Mouse (Mus musculus) neural tube, embryonic 11.5 days (tissue): ENCODE data around the gene Slc35b4. TPM values are rescaled to one million over a fixed set of nuclear protein-coding genes. Genes with fewer than 3 reads are reported as not detected.

Experiments used
- ATAC-seq: fragments of 200-750 bp; cut with Nextera tagmentation; 2 replicates; pipeline ENCODE4 v1.8.0; 2017; ENCODE audit warnings: moderate number of reproducible peaks, mild to moderate bottlenecking, moderate TSS enrichment, moderate library complexity; ENCODE audit not compliant: insufficient read depth, low FRiP score, low TSS enrichment
- DNase-seq: peaks from one replicate; pipeline ENCODE4 v3.0.0-alpha.2; 2015; ENCODE audit warnings: low spot score
- H3K27ac ChIP-seq: fragments of 300-500 bp; sonication (generic); 2 replicates; pipeline ENCODE4 v1.5.1; 2014; ENCODE audit warnings: low read depth, mild to moderate bottlenecking, low read length
- H3K27me3 ChIP-seq: fragments of 300-500 bp; sonication (generic); 2 replicates; pipeline ENCODE4 v1.6.1; 2014; ENCODE audit warnings: mild to moderate bottlenecking, low read length, mixed read lengths; ENCODE audit not compliant: control insufficient read depth, insufficient read depth
- H3K36me3 ChIP-seq: fragments of 300-500 bp; sonication (generic); 2 replicates; pipeline ENCODE4 v1.6.1; 2014; ENCODE audit warnings: mild to moderate bottlenecking, low read length, moderate library complexity, mixed read lengths; ENCODE audit not compliant: control insufficient read depth, insufficient read depth
- H3K4me1 ChIP-seq: fragments of 300-500 bp; sonication (generic); 2 replicates; pipeline ENCODE4 v1.6.1; 2014; ENCODE audit warnings: low read length, mixed read lengths; ENCODE audit not compliant: control insufficient read depth, insufficient read depth
- H3K4me2 ChIP-seq: fragments of 300-500 bp; sonication (generic); 2 replicates; pipeline ENCODE4 v1.6.1; 2014; ENCODE audit warnings: low read depth, mild to moderate bottlenecking, moderate library complexity
- H3K4me3 ChIP-seq: fragments of 300-500 bp; sonication (generic); 2 replicates; pipeline ENCODE4 v1.5.1; 2014; ENCODE audit warnings: low read depth, low read length
- H3K9ac ChIP-seq: fragments of 300-500 bp; sonication (generic); 2 replicates; pipeline ENCODE4 v1.6.1; 2014; ENCODE audit warnings: mild to moderate bottlenecking, low read length
- H3K9me3 ChIP-seq: fragments of 300-500 bp; sonication (generic); 2 replicates; pipeline ENCODE4 v1.6.1; 2016; ENCODE audit warnings: low read length; ENCODE audit not compliant: control insufficient read depth
- WGBS: fragments of 180-500 bp; shearing (Covaris S2); extraction: QIAGEN DNeasy Blood & Tissue Kit; methylation state at CpG from one replicate; pipeline ENCODE4 v1.1.7; 2014; 5-methylcytosine and 5-hydroxymethylcytosine counted together
- polyA plus RNA-seq: library from polyadenylated mRNA; unstranded; fragments of >200 nt; fragmentation: Nextera tagmentation; extraction: Ambion mirVana; gene quantifications from 2 replicates; pipeline ENCODE4 v1.2.1, GENCODE M21; 2014

The Slc35b4 gene
- polyA plus RNA-seq, 1 experiment from 2014 or later: 51.2 TPM

GRCm38 (mm10) chr6:34111406-34111805, 65.5 kb downstream of the Slc35b4 start:
- Histone ChIP-seq H3K9ac (no peak overlapping the region), H3K4me2 (no peak overlapping the region), H3K4me3 (no peak overlapping the region), H3K4me1 (no peaks in the 10 kb centered on the region), H3K27ac (no peak overlapping the region), H3K27me3 (no peaks in the 10 kb centered on the region), H3K36me3 (no peaks in the 10 kb centered on the region), H3K9me3 (no peaks in the 10 kb centered on the region)
- DNase-seq (no peak), ATAC-seq (no peak)
- WGBS: 75% methylated on average over 6 of the region's 6 CpGs

DNA sequence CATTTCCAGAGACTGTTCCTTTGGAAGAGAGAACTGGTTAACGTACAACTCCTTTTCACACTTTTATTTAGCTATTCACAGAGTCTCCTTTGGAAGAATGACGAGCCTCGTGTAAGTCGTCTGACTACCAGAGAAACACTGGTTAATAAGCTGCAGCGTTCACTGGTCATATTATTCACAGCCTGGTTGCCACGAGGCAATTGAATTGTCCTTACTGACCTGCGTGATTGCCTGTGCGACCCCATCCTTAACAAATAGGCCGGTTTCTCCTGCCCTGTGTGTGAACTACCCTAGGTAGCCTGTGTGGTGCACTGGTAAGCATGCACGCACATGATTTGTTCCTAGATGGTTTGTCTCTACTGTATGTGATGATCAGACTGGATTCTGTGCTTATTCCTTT, 66.3 kb downstream of the Slc35b4 start:
- WGBS: 43% methylated on average over 10 of the region's 10 CpGs
- DNase-seq: no peak
- Histone ChIP-seq H3K4me2 (no peak overlapping the region), H3K4me3 (no peak overlapping the region), H3K27me3 (no peaks in the 10 kb centered on the region), H3K4me1 (no peaks in the 10 kb centered on the region), H3K9ac (no peak overlapping the region), H3K27ac (no peak overlapping the region), H3K9me3 (no peaks in the 10 kb centered on the region), H3K36me3 (no peaks in the 10 kb centered on the region)
- ATAC-seq: no peak

Other genes with a start within 250 kb of the Slc35b4 start
- gene Lrguk, start 147.7 kb downstream of the Slc35b4 start, polyA plus RNA-seq: 0.55 and 1.2 TPM in 2 replicates
- gene Akr1b3, start 140.4 kb upstream of the Slc35b4 start, polyA plus RNA-seq: 206 and 208 TPM in 2 replicates
- 22.8 and 23.0 TPM in 2 replicates for gene Akr1b8, start 177.0 kb upstream of the Slc35b4 start, polyA plus RNA-seq
- 15.1 and 15.3 TPM in 2 replicates for gene Akr1b10, start 207.1 kb upstream of the Slc35b4 start, polyA plus RNA-seq
- gene Akr1b7, start 235.2 kb upstream of the Slc35b4 start, polyA plus RNA-seq: 0.24 TPM in 1 of 2 replicates, not detected in the other